Mouse (Mus musculus) forebrain, embryonic 10.5 days (tissue): Measurements from ENCODE around the gene Skint11. TPM values are rescaled to one million over a fixed set of nuclear protein-coding genes. Genes with fewer than 3 reads are reported as not detected.
"Not testable (repeated sequence)": the region's sequence is repeated elsewhere in the genome, so short reads cannot be mapped to it uniquely, and the experiment has no call there.

Source experiments
- DNase-seq: peaks from one replicate; pipeline ENCODE4 v3.0.0-alpha.2; 2017; ENCODE audit warnings: low spot score; ENCODE audit errors: extremely low spot score
- H3K27ac ChIP-seq: fragments of 300-500 bp; sonication (generic); 2 replicates; pipeline ENCODE4 v1.5.1; 2016; ENCODE audit warnings: mild to moderate bottlenecking
- H3K27me3 ChIP-seq: fragments of 300-500 bp; sonication (generic); 2 replicates; pipeline ENCODE4 v1.6.1; 2016; ENCODE audit warnings: mild to moderate bottlenecking; ENCODE audit not compliant: poor library complexity, severe bottlenecking
- H3K36me3 ChIP-seq: fragments of 300-500 bp; sonication (generic); replicated peaks from 2 replicates; pipeline ENCODE4 v1.6.1; 2016; ENCODE audit warnings: mild to moderate bottlenecking, moderate library complexity
- H3K4me1 ChIP-seq: fragments of 300-500 bp; sonication (generic); 2 replicates; pipeline ENCODE4 v1.6.1; 2016
- H3K4me3 ChIP-seq: fragments of 300-500 bp; sonication (generic); 2 replicates; pipeline ENCODE4 v1.5.1; 2016; ENCODE audit warnings: mild to moderate bottlenecking, moderate library complexity
- H3K9me3 ChIP-seq: fragments of 300-500 bp; sonication (generic); 2 replicates; pipeline ENCODE4 v1.6.1; 2016; ENCODE audit warnings: mild to moderate bottlenecking, moderate library complexity
- WGBS: fragments of 180-500 bp; shearing (Covaris S2); methylation state at CpG from one replicate; pipeline ENCODE4 v1.1.7; 2016; 5-methylcytosine and 5-hydroxymethylcytosine counted together
- polyA plus RNA-seq: library from polyadenylated mRNA; unstranded; fragments of >200 nt; fragmentation: Nextera tagmentation; extraction: Ambion mirVana; gene quantifications from 2 replicates; pipeline ENCODE4 v1.2.1, GENCODE M21; 2016

Skint11 gene
- not detected in 2 replicates for polyA plus RNA-seq

- no peak within 1 kb of the TSS for H3K4me3 ChIP-seq
- 89% methylated on average over 1 of the region's 1 CpGs for WGBS
- H3K27me3 ChIP-seq, result no peaks in the 10 kb centered on the region
- no peak for DNase-seq
- peaks cover 30% of the 10 kb centered on the region; the same call in 1 of the 2 replicates for H3K9me3 ChIP-seq
- no peak within 1 kb of the TSS for H3K27ac ChIP-seq
- no peaks in the 10 kb centered on the region for H3K36me3 ChIP-seq
- no peaks in the 10 kb centered on the region for H3K4me1 ChIP-seq
Measured at GRCm38 (mm10) chr4:114163084-114163483, at the start of gene Skint11. Gene Skint11 (plus strand): TSS chr4:114163384.

DNA sequence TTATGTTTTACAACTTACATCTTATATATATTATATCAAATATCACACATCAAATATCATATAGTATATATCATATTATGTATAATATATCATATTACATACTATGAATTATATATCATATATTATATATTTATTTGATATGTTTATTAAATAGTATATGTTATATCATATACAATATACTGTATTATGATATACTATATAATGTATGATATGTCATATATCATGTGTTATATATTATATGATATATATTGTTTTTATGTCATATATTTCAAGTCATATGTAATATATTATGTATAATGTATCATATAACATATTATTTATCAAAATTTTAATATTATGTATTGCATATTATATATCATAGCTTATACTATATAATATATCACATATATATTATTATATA is 2.0 kb upstream of the Skint11 start:
- Histone ChIP-seq H3K4me3 (no peak overlapping the region), H3K27me3 (no peaks in the 10 kb centered on the region), H3K36me3 (no peaks in the 10 kb centered on the region), H3K9me3 (peaks cover 25% of the 10 kb centered on the region; the same call in 1 of the 2 replicates), H3K4me1 (no peaks in the 10 kb centered on the region), H3K27ac (no peak overlapping the region)
- DNase-seq, result no peak

GRCm38 (mm10) chr4:114172898-114173297 is 9.7 kb downstream of the Skint11 start:
- not testable (repeated sequence) for DNase-seq, H3K4me3 ChIP-seq, H3K36me3 ChIP-seq, H3K4me1 ChIP-seq, H3K27me3 ChIP-seq, H3K27ac ChIP-seq
- peaks cover 29% of the 10 kb centered on the region for H3K9me3 ChIP-seq
- 26% methylated on average over 6 of the region's 6 CpGs for WGBS

DNA sequence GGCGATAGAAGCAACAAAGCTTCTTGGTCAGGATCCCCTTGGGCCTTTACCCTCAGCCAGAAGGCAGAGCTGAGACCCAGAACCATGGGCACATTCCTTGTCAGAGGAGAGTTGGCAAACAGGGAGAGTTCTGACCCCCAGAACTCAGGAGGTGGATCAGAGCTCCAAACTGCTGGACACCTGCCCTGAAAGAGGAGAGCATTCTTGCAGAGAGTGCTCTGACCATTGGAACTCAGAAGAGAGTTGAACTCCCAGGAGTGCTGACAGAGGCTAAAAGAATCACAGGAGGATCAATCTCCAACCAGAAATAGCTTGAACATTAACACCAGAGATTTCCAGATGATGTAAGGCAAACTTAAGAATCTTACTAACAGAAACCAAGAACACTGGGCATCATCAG is 93.7 kb downstream of the Skint11 start:
- not testable (repeated sequence) for DNase-seq, H3K4me3 ChIP-seq, H3K27me3 ChIP-seq, H3K4me1 ChIP-seq, H3K27ac ChIP-seq, H3K36me3 ChIP-seq
- H3K9me3 ChIP-seq, result peaks cover 12% of the 10 kb centered on the region
- 56% methylated on average over 1 of the region's 1 CpGs for WGBS

Other genes with a start within 250 kb of the Skint11 start
- gene Skint5, start 163.9 kb upstream of the Skint11 start, polyA plus RNA-seq, result not detected in 2 replicates
- 1.00 and 1.0 TPM in 2 replicates for gene Trabd2b, start 243.3 kb downstream of the Skint11 start, polyA plus RNA-seq